Mouse (Mus musculus) gastrocnemius, postnatal 10 days (tissue): ENCODE measurements around the gene Maea. TPM values are rescaled to one million over a fixed set of nuclear protein-coding genes. Genes with fewer than 3 reads are reported as not detected.

Experiments used
- DNase-seq: peaks from one replicate; pipeline ENCODE4 v3.0.0; 2021; ENCODE audit warnings: mixed read lengths
- total RNA-seq, 2 experiments: library from RNA; stranded (reverse); gene quantifications; 2 replicates each; pipeline ENCODE4 v1.2.3; 2021

Gene Maea
- total RNA-seq, 2 experiments from 2014 or later = 75.7 to 77.0 TPM

DNA sequence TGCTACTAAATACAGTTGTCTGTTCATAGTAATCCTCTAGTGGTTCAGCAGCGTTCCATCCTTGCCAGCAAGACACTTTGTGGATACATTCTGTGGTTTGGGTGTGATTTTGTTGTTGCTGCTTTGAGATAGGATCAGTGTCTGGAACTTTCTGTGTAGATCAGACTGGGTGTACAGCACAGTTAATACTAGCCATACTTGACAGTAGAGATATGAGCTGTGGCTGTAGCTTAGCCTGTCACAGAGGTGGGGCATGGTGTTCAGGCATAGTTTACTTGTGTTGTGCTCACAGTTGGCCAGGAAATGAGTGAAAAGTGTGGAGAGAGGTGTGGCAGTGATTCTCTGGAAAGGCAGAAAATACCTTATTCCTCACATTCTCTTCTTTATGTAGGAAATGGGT is 22.2 kb downstream of the Maea start:
- DNase-seq = no peak

DNA sequence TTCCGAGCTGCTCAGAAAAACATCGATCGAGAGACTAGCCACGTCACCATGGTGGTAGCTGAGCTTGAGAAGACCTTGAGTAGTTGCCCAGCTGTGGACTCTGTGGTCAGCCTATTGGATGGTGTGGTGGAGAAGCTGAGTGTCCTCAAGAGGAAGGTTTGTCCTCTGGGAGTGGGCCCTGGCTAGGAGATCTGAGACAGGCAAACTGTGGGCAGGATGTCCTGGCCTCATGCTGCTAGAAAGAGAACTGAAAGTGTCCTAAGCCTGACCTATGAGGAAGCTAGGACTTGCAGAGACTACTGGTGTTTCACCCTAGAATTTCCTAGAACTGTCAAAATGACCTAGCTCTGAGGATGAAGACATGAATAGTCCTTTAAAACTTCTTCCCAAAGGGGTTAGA is 23.2 kb downstream of the Maea start:
- no peak for DNase-seq

GRCm38 (mm10) chr5:33363263-33363662 is 28.0 kb downstream of the Maea start:
- no peak for DNase-seq

DNA sequence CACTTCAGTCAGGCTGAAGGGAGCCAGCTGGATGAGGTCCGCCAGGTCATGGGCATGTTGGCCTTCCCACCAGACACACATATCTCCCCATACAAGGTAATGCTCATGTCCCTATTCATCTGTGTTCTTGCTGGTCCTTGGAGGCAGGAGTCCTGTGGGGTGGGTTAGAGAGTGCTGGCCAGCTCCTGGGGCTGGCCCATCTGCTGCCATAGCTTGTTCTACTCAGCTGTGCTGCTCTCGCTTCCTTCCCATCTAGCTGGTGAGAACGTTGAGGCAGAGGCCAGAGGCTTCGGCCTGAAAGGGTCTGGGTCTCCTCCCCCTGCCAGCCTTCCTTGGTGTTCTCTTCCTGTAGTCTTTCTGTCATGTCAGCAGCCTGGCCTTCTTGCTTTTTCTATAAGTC is 33.3 kb downstream of the Maea start:
- DNase-seq = no peak

GRCm38 (mm10) chr5:33371137-33371536 is 35.8 kb downstream of the Maea start:
- no peak for DNase-seq

DNA sequence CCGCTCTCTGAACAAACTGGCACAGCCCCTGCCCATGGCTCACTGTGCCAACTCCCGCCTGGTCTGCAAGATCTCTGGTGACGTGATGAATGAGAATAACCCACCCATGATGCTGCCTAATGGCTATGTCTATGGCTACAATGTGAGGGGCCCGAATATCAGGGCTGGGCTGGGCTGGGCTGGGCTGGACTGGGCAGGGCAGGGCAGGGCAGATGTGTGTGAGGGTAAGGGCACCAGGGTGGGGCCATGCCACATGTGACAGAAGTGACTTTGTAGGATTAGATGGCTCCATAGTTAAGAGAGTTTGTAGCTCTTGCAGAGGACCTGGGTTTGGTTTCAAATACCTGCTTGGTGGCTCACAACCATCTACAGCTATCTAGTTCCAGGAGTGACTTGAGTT is 36.4 kb downstream of the Maea start:
- no peak for DNase-seq

- DNase-seq = peak; percentile 22
Measured at GRCm38 (mm10) chr5:33372331-33373038, 37.2 kb downstream of the Maea start.

DNA sequence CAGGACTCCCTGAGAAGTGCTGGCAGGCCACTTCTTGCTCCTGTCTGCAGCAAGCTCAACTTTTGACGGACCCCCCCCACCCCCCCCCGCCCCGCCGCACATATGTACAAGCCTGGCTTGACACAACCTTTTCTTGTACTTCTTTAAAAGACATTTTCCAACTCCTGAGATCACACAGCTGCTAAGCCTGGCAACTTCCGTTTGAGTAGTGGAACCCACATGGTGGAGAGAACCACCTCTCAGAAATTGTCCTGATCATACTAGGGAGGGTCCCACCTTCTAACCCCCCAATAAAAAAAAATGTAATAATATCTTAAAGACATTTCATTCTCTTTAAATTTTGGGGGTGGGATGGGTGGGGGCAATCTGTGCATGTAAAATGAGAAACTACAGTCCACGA is 41.9 kb downstream of the Maea start:
- DNase-seq = no peak

DNA sequence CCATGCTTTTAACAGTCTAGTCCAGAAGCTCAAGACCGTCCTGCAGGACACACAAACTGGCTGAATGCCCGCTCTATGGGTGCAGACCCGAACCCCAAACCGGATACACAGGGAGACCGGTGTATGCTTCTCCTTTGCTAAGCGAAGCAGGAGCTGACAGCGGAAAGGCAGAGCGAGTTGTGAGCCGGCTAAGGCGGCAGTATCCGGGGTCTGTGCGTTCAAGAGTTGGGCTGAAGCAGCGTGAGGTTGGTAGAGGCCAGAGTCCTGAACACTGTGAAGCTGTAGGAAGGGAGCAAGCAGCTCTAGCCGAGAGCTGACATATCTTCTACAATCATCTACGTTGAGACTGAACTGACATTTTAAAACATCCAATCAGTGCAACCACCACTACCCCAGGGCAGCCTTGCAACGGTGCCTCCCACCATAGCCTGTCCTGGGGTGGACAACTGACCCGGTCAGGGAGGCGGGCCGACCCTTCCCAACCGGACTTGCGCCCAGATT is 42.5 kb downstream of the Maea start:
- DNase-seq = peak; percentile 36

DNA sequence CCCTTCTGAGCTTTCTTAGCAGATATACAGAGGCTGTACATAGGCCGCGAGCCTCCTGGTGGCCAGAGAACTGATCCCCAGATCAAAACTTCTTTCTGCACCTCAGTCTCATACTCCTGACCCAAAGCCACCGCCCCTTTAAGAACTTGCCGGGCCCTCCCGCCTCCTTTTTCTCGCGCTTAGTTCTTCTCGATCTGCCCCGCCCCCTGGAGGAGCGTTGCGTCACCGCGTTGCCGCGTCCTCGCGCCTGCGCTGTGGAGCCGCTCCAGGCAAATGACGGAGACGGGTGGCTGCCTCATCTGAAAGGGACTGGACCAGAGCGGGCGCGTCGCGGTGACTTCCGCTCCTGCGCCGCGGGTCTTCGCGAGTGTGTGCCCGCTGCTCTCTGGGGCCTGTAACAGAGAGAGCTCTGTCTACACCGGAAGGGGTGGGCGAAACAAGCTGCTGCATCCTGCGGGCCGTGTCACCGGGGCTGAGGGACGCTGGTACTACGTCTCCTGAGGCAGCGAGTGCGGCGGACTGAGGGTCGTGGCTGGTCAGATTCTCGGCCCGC is 43.1 kb downstream of the Maea start, which contains the start of gene Uvssa:
Gene Uvssa (plus strand): TSS at position 248 of the 553 bp plus-strand sequence.
- peak; percentile 99 for DNase-seq

DNA sequence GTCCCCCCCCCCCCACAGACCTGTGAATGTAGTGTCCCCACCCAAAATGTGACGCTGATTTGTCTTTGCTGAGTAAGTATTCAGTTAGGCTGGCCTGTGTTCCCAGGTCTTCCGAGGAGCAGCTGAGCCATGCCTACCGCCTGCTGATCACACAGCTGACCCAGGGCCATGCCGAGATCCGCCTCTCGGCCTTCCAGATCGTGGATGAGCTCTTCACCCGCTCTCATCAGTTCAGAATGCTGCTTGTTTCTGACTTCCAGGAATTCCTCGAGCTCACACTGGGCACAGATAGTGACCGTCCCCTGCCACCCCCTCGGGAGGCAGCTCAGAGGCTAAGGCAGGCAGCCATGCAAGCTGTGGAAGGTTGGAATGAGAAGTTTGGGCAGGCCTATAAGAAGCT is 52.2 kb downstream of the Maea start:
- DNase-seq = no peak

- peak; percentile 73 for DNase-seq
Measured at GRCm38 (mm10) chr5:33393803-33394202, 58.5 kb downstream of the Maea start.

DNA sequence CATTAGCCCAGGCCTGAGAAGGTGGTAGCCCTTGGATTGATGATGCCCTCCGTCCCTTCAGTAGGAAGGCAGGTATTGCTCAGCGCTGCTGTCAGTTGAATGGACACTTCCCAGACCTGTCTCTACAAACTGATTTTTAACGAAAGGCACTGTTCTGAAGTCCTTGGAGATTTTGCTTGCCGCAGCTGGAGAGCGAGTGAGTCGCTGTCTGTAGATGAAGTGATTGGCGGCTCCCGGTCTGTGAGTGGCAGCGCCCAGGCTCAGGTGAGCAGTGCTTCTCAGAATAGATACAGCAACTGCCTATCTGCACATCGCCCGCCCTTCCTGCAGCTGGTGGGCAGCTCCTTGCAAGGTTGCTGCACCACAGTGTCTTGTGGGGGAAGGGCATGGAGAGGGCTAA is 60.4 kb downstream of the Maea start:
- DNase-seq = no peak

DNA sequence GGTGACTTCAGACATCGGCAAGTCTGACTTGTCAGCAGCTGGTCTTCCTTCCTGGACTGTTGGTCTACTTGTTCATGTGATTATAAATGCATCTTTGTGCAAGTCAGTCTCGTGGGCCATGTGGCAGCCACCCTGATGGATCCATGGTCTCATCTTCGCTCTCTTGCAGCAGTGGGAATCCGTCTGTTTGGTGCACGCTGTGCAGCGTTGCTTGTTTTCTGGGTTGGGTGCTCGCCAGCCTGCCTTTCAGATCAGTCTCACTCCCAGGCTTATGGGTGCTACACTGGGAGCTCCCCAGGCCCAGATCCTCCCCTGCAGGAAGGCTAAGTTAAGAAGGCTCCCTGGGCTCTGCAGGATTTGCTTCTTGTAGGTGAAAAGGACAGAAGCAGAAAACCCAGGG is 61.5 kb downstream of the Maea start:
- DNase-seq = no peak

DNA sequence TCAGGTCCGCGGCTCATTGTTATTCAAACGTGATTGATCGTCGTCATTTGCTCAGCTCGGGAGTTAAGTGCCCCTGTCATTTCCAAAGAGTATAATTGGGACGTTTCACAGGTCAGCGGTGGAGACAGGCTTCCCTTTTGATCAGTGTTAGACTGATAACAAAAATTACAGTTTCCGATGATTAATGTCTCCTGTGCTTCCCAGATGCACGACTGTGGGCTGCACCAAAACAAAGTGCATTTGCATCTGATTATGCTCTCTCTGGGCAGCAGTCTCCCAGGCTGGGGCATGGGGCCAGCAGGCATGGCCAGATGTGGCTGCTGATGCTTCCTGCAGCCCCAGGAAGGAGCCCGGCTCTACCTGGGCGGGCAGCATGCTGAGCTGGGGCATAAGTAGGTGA is 65.5 kb downstream of the Maea start:
- no peak for DNase-seq

DNA sequence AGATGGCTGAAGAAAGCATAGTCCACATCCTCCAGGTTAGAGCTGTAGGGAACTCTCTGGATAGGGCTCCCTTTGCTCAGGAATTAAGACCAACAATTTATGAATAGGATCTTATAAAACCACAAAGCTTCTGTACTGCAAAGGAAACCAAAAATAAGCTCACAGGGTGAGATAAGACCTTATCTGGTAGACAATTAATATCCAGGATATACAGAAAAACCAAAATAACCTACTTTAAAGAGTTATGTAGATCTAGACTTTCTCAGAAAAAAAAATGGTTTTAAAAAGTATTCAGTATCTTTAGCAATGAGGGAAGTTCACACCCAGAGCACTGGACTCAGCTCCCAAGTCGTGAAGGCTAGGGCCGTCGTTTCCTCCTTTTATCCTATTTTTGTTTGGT is 85.0 kb downstream of the Maea start:
- no peak for DNase-seq

Other genes with a start within 250 kb of the Maea start
- not detected for gene Slc5a1, start 231.3 kb upstream of the Maea start, total RNA-seq
- gene Spon2, start 117.1 kb upstream of the Maea start, total RNA-seq = 10 to 100 TPM; 10.7 to 19.1 TPM
- 100 to 1,000 TPM; 206 to 216 TPM for gene Ctbp1, start 60.5 kb upstream of the Maea start, total RNA-seq
- gene Uvssa, start 43.0 kb downstream of the Maea start, total RNA-seq = 1 to 10 TPM; 5.6 to 7.4 TPM
- not detected for gene Nkx1-1, start 98.5 kb downstream of the Maea start, total RNA-seq